Mouse (Mus musculus): ENCODE results near the gene Zc3h7a. TPM values are rescaled to one million over a fixed set of nuclear protein-coding genes. Genes with fewer than 3 reads are reported as not detected.

Zc3h7a gene
- total RNA-seq (2021): 10 to 100 TPM; 60.9 to 66.2 TPM

GRCm38 (mm10) chr16:11176208-11176883 lies at the start of gene Zc3h7a:
Gene Zc3h7a (minus strand): TSS chr16:11176393.
- peak; percentile 84 to 94 for DNase-seq (ENCODE audit: extremely low spot score in 1 of 2, low spot score in 2 of 2)
- intact Hi-C loops (cut with DNase I): loop anchor here (10.0 kb wide), 1 partner anchor 302 kb away; no protein-coding TSS in a partner anchor

- intact Hi-C loops (cut with DNase I): no loop called here
- no peak for DNase-seq (ENCODE audit: extremely low spot score in 1 of 2, low spot score in 2 of 2)
Observed at GRCm38 (mm10) chr16:11217801-11218200, 41.6 kb upstream of the Zc3h7a start.

- peak in 1 of 2 experiments; percentile 3 for DNase-seq (ENCODE audit: extremely low spot score in 1 of 2, low spot score in 2 of 2)
- intact Hi-C loops (cut with DNase I): no loop called here
Observed at GRCm38 (mm10) chr16:11203600-11204390, 27.6 kb upstream of the Zc3h7a start.

- DNase-seq (ENCODE audit: extremely low spot score in 1 of 2, low spot score in 2 of 2): peak; percentile 91 to 94
- intact Hi-C loops (cut with DNase I): no loop called here
Observed at GRCm38 (mm10) chr16:11202571-11203554, 26.7 kb upstream of the Zc3h7a start, which contains the start of gene Rsl1d1. Gene Rsl1d1 (minus strand): TSS chr16:11203331.

GRCm38 (mm10) chr16:11201740-11202394 lies 25.7 kb upstream of the Zc3h7a start:
- intact Hi-C loops (cut with DNase I): no loop called here

GRCm38 (mm10) chr16:11200247-11200646 lies 24.1 kb upstream of the Zc3h7a start:
- intact Hi-C loops (cut with DNase I): no loop called here
- no peak for DNase-seq (ENCODE audit: extremely low spot score in 1 of 2, low spot score in 2 of 2)

More at GRCm38 (mm10) chr16:11201740-11202394, 25.7 kb upstream of the Zc3h7a start:
- no peak for DNase-seq (ENCODE audit: extremely low spot score in 1 of 2, low spot score in 2 of 2)

- intact Hi-C loops (cut with DNase I): loop anchor here (5.0 kb wide), 1 partner anchor 41 kb away; no protein-coding TSS in a partner anchor
- DNase-seq (ENCODE audit: extremely low spot score in 1 of 2, low spot score in 2 of 2): no peak
Observed at GRCm38 (mm10) chr16:11198467-11198866, 22.3 kb upstream of the Zc3h7a start.

- intact Hi-C loops (cut with DNase I): loop anchor here (5.0 kb wide), 1 partner anchor 40 kb away; no protein-coding TSS in a partner anchor
- DNase-seq (ENCODE audit: extremely low spot score in 1 of 2, low spot score in 2 of 2): no peak
Observed at GRCm38 (mm10) chr16:11197052-11197451, 20.9 kb upstream of the Zc3h7a start.

- DNase-seq (ENCODE audit: extremely low spot score in 1 of 2, low spot score in 2 of 2): no peak
- intact Hi-C loops (cut with DNase I): no loop called here
Observed at GRCm38 (mm10) chr16:11193231-11193630, 17.0 kb upstream of the Zc3h7a start.

GRCm38 (mm10) chr16:11190150-11190549 lies 14.0 kb upstream of the Zc3h7a start:
- peak; percentile 28 to 29 for DNase-seq (ENCODE audit: extremely low spot score in 1 of 2, low spot score in 2 of 2)
- intact Hi-C loops (cut with DNase I): no loop called here

GRCm38 (mm10) chr16:11177404-11177803 lies 1.2 kb upstream of the Zc3h7a start:
- DNase-seq (ENCODE audit: extremely low spot score in 1 of 2, low spot score in 2 of 2): no peak

GRCm38 (mm10) chr16:11176884-11177244 lies 671 bp upstream of the Zc3h7a start:
- intact Hi-C loops (cut with DNase I): loop anchor here (10.0 kb wide), 1 partner anchor 302 kb away; no protein-coding TSS in a partner anchor
- no peak for DNase-seq (ENCODE audit: extremely low spot score in 1 of 2, low spot score in 2 of 2)

More at GRCm38 (mm10) chr16:11177404-11177803, 1.2 kb upstream of the Zc3h7a start:
- intact Hi-C loops (cut with DNase I): loop anchor here (10.0 kb wide), 1 partner anchor 303 kb away; no protein-coding TSS in a partner anchor

- intact Hi-C loops (cut with DNase I): loop anchor here (10.0 kb wide), 1 partner anchor 301 kb away; no protein-coding TSS in a partner anchor
Observed at GRCm38 (mm10) chr16:11175489-11176207, 545 bp downstream of the Zc3h7a start.

GRCm38 (mm10) chr16:11175100-11175488 lies 1.1 kb downstream of the Zc3h7a start:
- intact Hi-C loops (cut with DNase I): loop anchor here (10.0 kb wide), 1 partner anchor 300 kb away; no protein-coding TSS in a partner anchor
- no peak for DNase-seq (ENCODE audit: extremely low spot score in 1 of 2, low spot score in 2 of 2)

More at GRCm38 (mm10) chr16:11175489-11176207, 545 bp downstream of the Zc3h7a start:
- peak; percentile 26 to 79 for DNase-seq (ENCODE audit: extremely low spot score in 1 of 2, low spot score in 2 of 2)

- intact Hi-C loops (cut with DNase I): loop anchor here (5.0 to 10.0 kb wide), 2 partner anchors 37 to 300 kb away; no protein-coding TSS in a partner anchor
- peak; percentile 27 to 72 for DNase-seq (ENCODE audit: extremely low spot score in 1 of 2, low spot score in 2 of 2)
Observed at GRCm38 (mm10) chr16:11174671-11175081, 1.5 kb downstream of the Zc3h7a start.

GRCm38 (mm10) chr16:11171679-11172078 lies 4.5 kb downstream of the Zc3h7a start:
- intact Hi-C loops (cut with DNase I): loop anchor here (5.0 to 10.0 kb wide), 2 partner anchors 34 to 297 kb away; no protein-coding TSS in a partner anchor
- no peak for DNase-seq (ENCODE audit: extremely low spot score in 1 of 2, low spot score in 2 of 2)

- intact Hi-C loops (cut with DNase I): no loop called here
- no peak for DNase-seq (ENCODE audit: extremely low spot score in 1 of 2, low spot score in 2 of 2)
Observed at GRCm38 (mm10) chr16:11166431-11166830, 9.8 kb downstream of the Zc3h7a start.

Data from left cerebral cortex, postnatal 10 days (tissue).